Mouse (Mus musculus) cerebellum, adult 2 months (tissue): ENCODE results near the gene Lmx1a. TPM values are rescaled to one million over a fixed set of nuclear protein-coding genes. Genes with fewer than 3 reads are reported as not detected.

ENCODE experiments used
- DNase-seq, 2 experiments: peaks; one replicate each; pipeline ENCODE4 v3.0.0; 2021
- H3K27ac ChIP-seq: fragments of 200-500 bp; 2 replicates; pipeline ENCODE4 v1.5.1; 2012; ENCODE audit warnings: low read length, control low read depth, inconsistent platforms; ENCODE audit not compliant: insufficient read depth
- H3K27me3 ChIP-seq: fragments of 200-500 bp; 2 replicates; pipeline ENCODE4 v1.6.1; 2012; ENCODE audit warnings: inconsistent platforms, mild to moderate bottlenecking, low read length, moderate library complexity; ENCODE audit not compliant: control insufficient read depth, insufficient read depth
- H3K4me1 ChIP-seq: fragments of 200-500 bp; 2 replicates; pipeline ENCODE4 v1.6.1; 2011; ENCODE audit warnings: low read length; ENCODE audit not compliant: control insufficient read depth, insufficient read depth
- H3K4me3 ChIP-seq: fragments of 200-500 bp; replicated peaks from 2 replicates; pipeline ENCODE3; 2011; ENCODE audit warnings: mild to moderate bottlenecking, low read depth, low read length, control low read depth; ENCODE audit not compliant: insufficient read depth
- CTCF ChIP-seq: fragments of 200-500 bp; IDR thresholded peaks from 2 replicates; pipeline ENCODE4 v1.5.1; 2011; ENCODE audit warnings: low read depth, mild to moderate bottlenecking, control low read depth, low read length, moderate library complexity, borderline replicate concordance; ENCODE audit not compliant: insufficient read depth
- POLR2A ChIP-seq: fragments of 200-500 bp; IDR thresholded peaks from 2 replicates; pipeline ENCODE4 v1.6.1; 2011; ENCODE audit warnings: low read length, control low read depth, borderline replicate concordance; ENCODE audit not compliant: insufficient read depth
- WGBS: fragments of 180-500 bp; shearing (Covaris S2); methylation state at CpG from one replicate; pipeline ENCODE4 v1.1.7; 2018; 5-methylcytosine and 5-hydroxymethylcytosine counted together
- polyA plus RNA-seq: library from polyadenylated mRNA; depleted of rRNA; stranded (reverse); fragments of >200 nt; gene quantifications from 2 replicates; pipeline ENCODE4 v1.2.3, GENCODE M21; 2012; rRNA removed

Gene Lmx1a
- polyA plus RNA-seq, 1 experiment: 1.1 TPM

DNA sequence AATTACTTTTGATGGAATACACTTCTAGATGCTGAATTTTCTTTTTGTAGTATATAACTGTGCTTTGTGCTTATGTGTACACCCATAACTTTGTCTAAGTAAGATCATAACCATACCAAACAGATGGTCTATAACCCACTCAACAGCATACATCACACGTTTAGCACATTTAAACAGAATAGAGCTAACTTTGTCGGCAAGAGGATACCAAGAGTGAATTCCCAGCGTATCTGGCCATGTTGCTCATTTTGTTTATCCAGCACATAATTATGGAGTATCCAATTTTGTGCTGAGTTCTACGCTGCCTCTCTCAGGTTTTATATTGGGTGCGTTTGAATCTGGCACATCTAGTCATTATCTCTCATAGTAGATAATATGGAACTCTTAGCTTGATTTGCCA, 196.7 kb downstream of the Lmx1a start:
- no peak for DNase-seq
- H3K27me3 ChIP-seq: no peaks in the 10 kb centered on the region
- WGBS: 95% methylated on average over 5 of the region's 5 CpGs
- no peak overlapping the region for H3K4me3 ChIP-seq
- no peaks in the 10 kb centered on the region for H3K4me1 ChIP-seq
- H3K27ac ChIP-seq: no peak overlapping the region
- TF ChIP-seq POLR2A (no peak), CTCF (no peak)

DNA sequence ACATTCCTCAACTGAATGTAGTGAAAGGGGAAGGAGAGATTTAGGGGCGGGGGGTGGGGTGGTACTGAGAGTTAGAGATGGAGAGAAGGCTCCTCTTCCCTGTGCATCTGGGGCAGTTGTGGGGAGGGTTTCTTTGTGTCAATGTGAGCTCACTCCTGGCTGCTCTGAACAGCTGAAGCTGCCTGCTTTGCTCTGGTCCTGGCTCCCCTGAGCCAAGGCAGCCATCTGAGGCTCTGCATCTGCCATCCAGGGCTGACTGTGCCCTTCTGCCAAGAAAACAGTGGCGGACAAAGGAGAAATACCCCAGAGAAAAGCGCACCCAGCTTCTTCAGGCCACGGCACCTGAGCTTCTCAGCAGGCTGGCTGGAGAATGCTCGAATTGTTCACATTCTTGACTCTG, 199.1 kb downstream of the Lmx1a start:
- no peak overlapping the region for H3K27ac ChIP-seq
- 18% methylated on average over 5 of the region's 5 CpGs for WGBS
- H3K4me3 ChIP-seq: no peak overlapping the region
- TF ChIP-seq CTCF (no peak), POLR2A (no peak)
- H3K27me3 ChIP-seq: no peaks in the 10 kb centered on the region
- no peak for DNase-seq
- no peaks in the 10 kb centered on the region for H3K4me1 ChIP-seq

GRCm38 (mm10) chr1:167888816-167889215, 199.8 kb downstream of the Lmx1a start:
- Histone ChIP-seq H3K4me1 (no peaks in the 10 kb centered on the region), H3K27me3 (no peaks in the 10 kb centered on the region), H3K27ac (no peak overlapping the region), H3K4me3 (no peak overlapping the region)
- 17% methylated on average over 9 of the region's 9 CpGs for WGBS
- DNase-seq: no peak
- no peak for TF ChIP-seq CTCF
- TF ChIP-seq POLR2A: no peak

GRCm38 (mm10) chr1:167896234-167896633, 207.2 kb downstream of the Lmx1a start:
- H3K4me3 ChIP-seq: no peak overlapping the region
- H3K27me3 ChIP-seq: no peaks in the 10 kb centered on the region
- H3K27ac ChIP-seq: no peak overlapping the region
- 28% methylated on average over 7 of the region's 7 CpGs for WGBS
- no peaks in the 10 kb centered on the region for H3K4me1 ChIP-seq
- TF ChIP-seq CTCF (peak; percentile 53; the same call in 1 of the 2 replicates), POLR2A (no peak)
- peak; percentile 7 to 15 for DNase-seq

Other genes with a start within 250 kb of the Lmx1a start
- gene Lrrc52, start 222.5 kb upstream of the Lmx1a start, polyA plus RNA-seq: 0.13 and 0.25 TPM in 2 replicates
- gene Rxrg, start 90.9 kb upstream of the Lmx1a start, polyA plus RNA-seq: 1.6 and 1.7 TPM in 2 replicates